Mouse (Mus musculus) midbrain, postnatal 0 days (tissue): Measurements from ENCODE around the gene Dapk1. TPM values are rescaled to one million over a fixed set of nuclear protein-coding genes. Genes with fewer than 3 reads are reported as not detected.

Experiments used
- ATAC-seq: fragments of 200-750 bp; cut with Nextera tagmentation; 2 replicates; pipeline ENCODE4 v1.8.0; 2017; ENCODE audit warnings: moderate number of reproducible peaks, mild to moderate bottlenecking, moderate TSS enrichment, moderate library complexity; ENCODE audit not compliant: low FRiP score
- DNase-seq: peaks from one replicate; pipeline ENCODE4 v3.0.0-alpha.2; 2015; ENCODE audit warnings: low spot score
- H3K27ac ChIP-seq: fragments of 300-500 bp; sonication (generic); 2 replicates; pipeline ENCODE4 v1.5.1; 2014; ENCODE audit warnings: low read depth, mild to moderate bottlenecking, low read length, mixed read lengths
- H3K27me3 ChIP-seq: fragments of 300-500 bp; sonication (generic); 2 replicates; pipeline ENCODE4 v1.6.1; 2014; ENCODE audit warnings: low read length, control low read depth, mixed read lengths; ENCODE audit not compliant: insufficient read depth
- H3K36me3 ChIP-seq: fragments of 300-500 bp; sonication (generic); 2 replicates; pipeline ENCODE4 v1.6.1; 2014; ENCODE audit warnings: low read length, control low read depth, mixed read lengths; ENCODE audit not compliant: insufficient read depth
- H3K4me1 ChIP-seq: fragments of 300-500 bp; sonication (generic); 2 replicates; pipeline ENCODE4 v1.6.1; 2014; ENCODE audit warnings: mild to moderate bottlenecking, control low read depth, antibody characterized with exemption, low read length, mixed read lengths; ENCODE audit not compliant: insufficient read depth
- H3K4me2 ChIP-seq: fragments of 300-500 bp; sonication (generic); 2 replicates; pipeline ENCODE4 v1.6.1; 2014; ENCODE audit warnings: low read depth, mild to moderate bottlenecking, low read length, mixed read lengths; ENCODE audit not compliant: poor library complexity, severe bottlenecking
- H3K4me3 ChIP-seq: fragments of 300-500 bp; sonication (generic); 2 replicates; pipeline ENCODE4 v1.5.1; 2014; ENCODE audit warnings: low read depth, mild to moderate bottlenecking, low read length, moderate library complexity
- H3K9ac ChIP-seq: fragments of 300-500 bp; sonication (generic); replicated peaks from 2 replicates; pipeline ENCODE4 v1.6.1; 2014; ENCODE audit warnings: mild to moderate bottlenecking, low read length, moderate library complexity, mixed read lengths; ENCODE audit not compliant: poor library complexity, severe bottlenecking
- H3K9me3 ChIP-seq: fragments of 300-500 bp; sonication (generic); 2 replicates; pipeline ENCODE4 v1.6.1; 2016; ENCODE audit warnings: low read length, control low read depth
- CTCF ChIP-seq: IDR thresholded peaks from 2 replicates; pipeline ENCODE4 v1.5.1; 2016; ENCODE audit warnings: antibody characterized with exemption, mild to moderate bottlenecking
- WGBS: fragments of 180-500 bp; shearing (Covaris S2); extraction: QIAGEN DNeasy Blood & Tissue Kit; methylation state at CpG from one replicate; pipeline ENCODE4 v1.1.7; 2014; 5-methylcytosine and 5-hydroxymethylcytosine counted together
- polyA plus RNA-seq: library from polyadenylated mRNA; unstranded; fragments of >200 nt; fragmentation: Nextera tagmentation; extraction: Ambion mirVana; gene quantifications from 2 replicates; pipeline ENCODE4 v1.2.1, GENCODE M21; 2015
- total RNA-seq: library from RNA; depleted of rRNA; stranded (reverse); fragments of >200 nt; gene quantifications from 2 replicates; pipeline ENCODE4 v1.2.3, GENCODE M21; 2014

Gene Dapk1
- total and polyA plus RNA-seq, 2 experiments from 2014 or later = 27.6 to 68.9 TPM

- WGBS = 74% methylated on average over 6 of the region's 6 CpGs
- H3K4me1 ChIP-seq = peaks cover 11% of the 10 kb centered on the region; the same call in 1 of the 2 replicates
Observed at GRCm38 (mm10) chr13:60635636-60636035, 33.9 kb downstream of the Dapk1 start.

GRCm38 (mm10) chr13:60639482-60640055 lies 37.8 kb downstream of the Dapk1 start:
- Histone ChIP-seq H3K4me1 (no peaks in the 10 kb centered on the region), H3K36me3 (no peaks in the 10 kb centered on the region), H3K4me3 (no peak overlapping the region), H3K27me3 (no peaks in the 10 kb centered on the region), H3K9ac (no peak overlapping the region), H3K27ac (no peak overlapping the region), H3K9me3 (no peaks in the 10 kb centered on the region), H3K4me2 (no peak overlapping the region)
- no peak for DNase-seq
- ATAC-seq = no peak
- WGBS = 70% methylated on average over 11 of the region's 11 CpGs
- TF ChIP-seq CTCF = no peak

More at GRCm38 (mm10) chr13:60635636-60636035, 33.9 kb downstream of the Dapk1 start:
- Histone ChIP-seq H3K27ac (no peak overlapping the region), H3K27me3 (no peaks in the 10 kb centered on the region), H3K4me2 (no peak overlapping the region), H3K9ac (no peak overlapping the region), H3K36me3 (no peaks in the 10 kb centered on the region), H3K4me3 (no peak overlapping the region), H3K9me3 (no peaks in the 10 kb centered on the region)
- ATAC-seq (no peak), DNase-seq (no peak)
- TF ChIP-seq CTCF = no peak

GRCm38 (mm10) chr13:60640420-60640819 lies 38.7 kb downstream of the Dapk1 start:
- Histone ChIP-seq H3K27ac (no peak overlapping the region), H3K4me3 (no peak overlapping the region), H3K4me2 (no peak overlapping the region), H3K36me3 (no peaks in the 10 kb centered on the region), H3K4me1 (no peaks in the 10 kb centered on the region), H3K9me3 (no peaks in the 10 kb centered on the region), H3K9ac (no peak overlapping the region), H3K27me3 (no peaks in the 10 kb centered on the region)
- TF ChIP-seq CTCF = no peak
- 86% methylated on average over 7 of the region's 7 CpGs for WGBS
- DNase-seq (no peak), ATAC-seq (no peak)

GRCm38 (mm10) chr13:60644457-60644889 lies 42.7 kb downstream of the Dapk1 start:
- Histone ChIP-seq H3K27me3 (no peaks in the 10 kb centered on the region), H3K9ac (no peak overlapping the region), H3K9me3 (no peaks in the 10 kb centered on the region), H3K27ac (no peak overlapping the region), H3K4me2 (no peak overlapping the region), H3K4me3 (no peak overlapping the region), H3K4me1 (no peaks in the 10 kb centered on the region), H3K36me3 (no peaks in the 10 kb centered on the region)
- ATAC-seq = no peak
- no peak for TF ChIP-seq CTCF
- DNase-seq = no peak
- WGBS = 81% methylated on average over 5 of the region's 5 CpGs

- H3K27ac ChIP-seq = no peak overlapping the region
- no peak for DNase-seq
- H3K36me3 ChIP-seq = no peaks in the 10 kb centered on the region
- WGBS = 98% methylated on average over 3 of the region's 3 CpGs
- no peak for ATAC-seq
- no peak for TF ChIP-seq CTCF
- no peaks in the 10 kb centered on the region for H3K27me3 ChIP-seq
- H3K4me2 ChIP-seq = no peak overlapping the region
- H3K4me1 ChIP-seq = no peaks in the 10 kb centered on the region
- H3K9me3 ChIP-seq = no peaks in the 10 kb centered on the region
- no peak overlapping the region for H3K4me3 ChIP-seq
- H3K9ac ChIP-seq = no peak overlapping the region
Observed at GRCm38 (mm10) chr13:60646791-60647190, 45.0 kb downstream of the Dapk1 start.

GRCm38 (mm10) chr13:60648350-60648749 lies 46.6 kb downstream of the Dapk1 start:
- WGBS = 95% methylated on average over 5 of the region's 5 CpGs
- no peak overlapping the region for H3K9ac ChIP-seq
- H3K27me3 ChIP-seq = no peaks in the 10 kb centered on the region
- H3K36me3 ChIP-seq = no peaks in the 10 kb centered on the region
- H3K4me3 ChIP-seq = no peak overlapping the region
- H3K4me1 ChIP-seq = no peaks in the 10 kb centered on the region
- H3K4me2 ChIP-seq = no peak overlapping the region
- TF ChIP-seq CTCF = no peak
- no peak overlapping the region for H3K27ac ChIP-seq
- ATAC-seq (no peak), DNase-seq (no peak)
- no peaks in the 10 kb centered on the region for H3K9me3 ChIP-seq
